Mouse (Mus musculus) cerebellum, adult 2 months (tissue): ENCODE data around the gene Mks1.

Source experiments
- CTCF ChIP-seq: fragments of 200-500 bp; IDR thresholded peaks from 2 replicates; pipeline ENCODE4 v1.5.1; 2011; ENCODE audit warnings: low read depth, mild to moderate bottlenecking, control low read depth, low read length, moderate library complexity, borderline replicate concordance; ENCODE audit not compliant: insufficient read depth
- POLR2A ChIP-seq: fragments of 200-500 bp; IDR thresholded peaks from 2 replicates; pipeline ENCODE4 v1.6.1; 2011; ENCODE audit warnings: low read length, control low read depth, borderline replicate concordance; ENCODE audit not compliant: insufficient read depth

- TF ChIP-seq CTCF (no peak), POLR2A (no peak)
Observed at GRCm38 (mm10) chr11:87897287-87897686, 44.3 kb downstream of the Mks1 start, which contains the start of gene Olfr463.
